Mouse (Mus musculus): Measurements from ENCODE around the gene Lamtor1. TPM values are rescaled to one million over a fixed set of nuclear protein-coding genes. Genes with fewer than 3 reads are reported as not detected.

The Lamtor1 gene
- polyA plus RNA-seq, 2 experiments: 61.7 to 67.8 TPM

DNA sequence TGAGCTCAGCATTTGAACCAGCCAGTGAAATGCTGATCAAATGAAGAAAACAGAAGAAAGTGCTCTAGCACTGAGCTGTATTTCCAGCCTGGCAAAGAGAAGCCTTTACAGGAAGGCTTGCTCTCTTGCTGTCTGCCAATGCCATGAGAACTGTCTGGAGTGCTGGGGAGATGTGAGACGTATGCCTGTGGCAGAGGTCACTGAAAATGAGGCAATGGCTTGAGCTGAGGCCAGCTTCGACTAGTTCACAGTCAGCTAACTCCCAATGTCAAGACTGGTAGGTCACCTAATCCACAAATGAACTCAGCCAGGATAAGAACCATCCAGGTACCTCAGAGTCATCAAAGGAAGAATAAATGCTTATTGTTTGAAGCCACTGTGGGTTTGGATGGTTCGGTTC is 22.4 kb downstream of the Lamtor1 start:
- no peak overlapping the region for H3K4me3 ChIP-seq (ENCODE audit: insufficient read depth in 1 of 2, low read depth in 2 of 2, low read length in 2 of 2)
- 77% methylated on average over 3 of the region's 3 CpGs for WGBS (ENCODE audit: insufficient replicate concordance)
- peaks cover 3 to 5% of the 10 kb centered on the region in 2 experiments; a peak in 3 of 4 replicates for H3K4me1 ChIP-seq (replicated peaks; ENCODE audit: control insufficient read depth in 2 of 2, insufficient read depth in 2 of 2, low read length in 1 of 2)
- H3K27me3 ChIP-seq (ENCODE audit: control insufficient read depth, insufficient read depth, low read length): no peaks in the 10 kb centered on the region
- H3K36me3 ChIP-seq (replicated peaks; ENCODE audit: control insufficient read depth, insufficient read depth, low read depth): no peaks in the 10 kb centered on the region
- no peak for ATAC-seq (ENCODE audit: insufficient read depth)
- H3K27ac ChIP-seq: no peak overlapping the region
- H3K4me2 ChIP-seq (ENCODE audit: low read depth): no peak overlapping the region
- no peaks in the 10 kb centered on the region for H3K9me3 ChIP-seq (ENCODE audit: control insufficient read depth, low read length)
- H3K9ac ChIP-seq (replicated peaks): no peak overlapping the region
- TF ChIP-seq EP300 (IDR thresholded peaks at IDR 0.05; ENCODE audit: low read depth): no peak
- no peak for TF ChIP-seq CTCF (IDR thresholded peaks at IDR 0.05; ENCODE audit: low read depth)
- DNase-seq (ENCODE audit: low read depth in 3 of 3, low spot score in 3 of 3): no peak

DNA sequence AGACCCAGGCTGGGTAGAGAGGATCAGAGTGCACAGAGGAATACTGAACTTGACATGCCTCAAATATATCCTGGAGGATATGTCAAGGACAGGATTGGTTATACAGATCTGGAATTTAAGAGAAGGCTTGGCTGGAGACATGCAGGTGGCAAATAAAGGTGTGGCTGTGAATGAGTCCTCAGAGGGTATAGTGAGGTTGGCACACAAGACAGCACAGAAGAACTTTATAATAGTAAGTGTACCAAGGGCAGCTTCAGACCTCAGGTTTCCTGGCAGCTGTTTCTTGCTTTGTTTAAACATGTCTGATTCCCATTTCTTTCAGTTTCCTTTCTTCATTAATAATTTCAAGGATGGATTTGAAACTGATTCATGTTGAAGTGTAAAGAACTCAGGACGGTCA is 26.8 kb downstream of the Lamtor1 start:
- Histone ChIP-seq H3K9ac (replicated peaks) (no peak overlapping the region; the same call in 1 of the 2 replicates), H3K4me3 (ENCODE audit: insufficient read depth in 1 of 2, low read depth in 2 of 2, low read length in 2 of 2) (peak overlapping the region in 1 of 2 experiments; percentile 73; a peak in 2 of 4 replicates), H3K27me3 (ENCODE audit: control insufficient read depth, insufficient read depth, low read length) (no peaks in the 10 kb centered on the region), H3K36me3 (replicated peaks; ENCODE audit: control insufficient read depth, insufficient read depth, low read depth) (no peaks in the 10 kb centered on the region; the same call in 1 of the 2 replicates), H3K4me1 (replicated peaks; ENCODE audit: control insufficient read depth in 2 of 2, insufficient read depth in 2 of 2, low read length in 1 of 2) (peaks cover 16% of the 10 kb centered on the region in 2 experiments), H3K27ac (no peak overlapping the region; the same call in 1 of the 2 replicates), H3K9me3 (ENCODE audit: control insufficient read depth, low read length) (no peaks in the 10 kb centered on the region), H3K4me2 (ENCODE audit: low read depth) (peak overlapping the region; percentile 96)
- ATAC-seq (ENCODE audit: insufficient read depth): no peak
- TF ChIP-seq EP300 (IDR thresholded peaks at IDR 0.05; ENCODE audit: low read depth): no peak
- WGBS (ENCODE audit: insufficient replicate concordance): 64% methylated on average over 1 of the region's 1 CpGs
- no peak for DNase-seq (ENCODE audit: low read depth in 3 of 3, low spot score in 3 of 3)

DNA sequence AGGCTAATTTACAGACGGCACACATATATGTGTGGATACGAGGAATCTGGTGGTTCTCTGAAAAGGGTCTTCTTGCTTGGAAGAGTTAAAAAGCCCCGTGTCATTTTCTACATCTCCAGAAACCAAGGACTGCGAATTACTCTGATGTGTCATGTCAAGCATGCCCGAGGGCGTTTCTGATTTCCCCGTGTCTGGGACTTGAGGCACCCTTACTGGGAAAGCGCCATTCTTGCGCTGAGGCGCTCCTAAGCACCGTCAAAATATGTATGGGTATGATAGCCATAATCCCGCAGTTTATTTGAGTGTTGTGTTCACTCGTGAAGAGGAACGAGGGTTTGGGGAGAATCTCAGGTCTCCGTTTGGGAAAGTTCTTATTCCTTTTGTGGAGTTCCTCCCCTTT is 27.6 kb downstream of the Lamtor1 start:
- Histone ChIP-seq H3K9me3 (ENCODE audit: control insufficient read depth, low read length) (no peaks in the 10 kb centered on the region), H3K9ac (replicated peaks) (peak overlapping the region; percentile 86), H3K36me3 (replicated peaks; ENCODE audit: control insufficient read depth, insufficient read depth, low read depth) (no peaks in the 10 kb centered on the region; the same call in 1 of the 2 replicates), H3K27me3 (ENCODE audit: control insufficient read depth, insufficient read depth, low read length) (no peaks in the 10 kb centered on the region), H3K4me2 (ENCODE audit: low read depth) (peak overlapping the region; percentile 96), H3K4me3 (ENCODE audit: insufficient read depth in 1 of 2, low read depth in 2 of 2, low read length in 2 of 2) (peak overlapping the region; percentile 73 to 92), H3K4me1 (replicated peaks; ENCODE audit: control insufficient read depth in 2 of 2, insufficient read depth in 2 of 2, low read length in 1 of 2) (peaks cover 16 to 18% of the 10 kb centered on the region in 2 experiments), H3K27ac (peak overlapping the region; percentile 92)
- 1% methylated on average over 15 of the region's 15 CpGs for WGBS (ENCODE audit: insufficient replicate concordance)
- no peak for TF ChIP-seq CTCF (IDR thresholded peaks at IDR 0.05; ENCODE audit: low read depth)
- DNase-seq (ENCODE audit: low read depth in 3 of 3, low spot score in 3 of 3) (peak; percentile 20 to 57 (median 22)), ATAC-seq (ENCODE audit: insufficient read depth) (peak; percentile 53)

DNA sequence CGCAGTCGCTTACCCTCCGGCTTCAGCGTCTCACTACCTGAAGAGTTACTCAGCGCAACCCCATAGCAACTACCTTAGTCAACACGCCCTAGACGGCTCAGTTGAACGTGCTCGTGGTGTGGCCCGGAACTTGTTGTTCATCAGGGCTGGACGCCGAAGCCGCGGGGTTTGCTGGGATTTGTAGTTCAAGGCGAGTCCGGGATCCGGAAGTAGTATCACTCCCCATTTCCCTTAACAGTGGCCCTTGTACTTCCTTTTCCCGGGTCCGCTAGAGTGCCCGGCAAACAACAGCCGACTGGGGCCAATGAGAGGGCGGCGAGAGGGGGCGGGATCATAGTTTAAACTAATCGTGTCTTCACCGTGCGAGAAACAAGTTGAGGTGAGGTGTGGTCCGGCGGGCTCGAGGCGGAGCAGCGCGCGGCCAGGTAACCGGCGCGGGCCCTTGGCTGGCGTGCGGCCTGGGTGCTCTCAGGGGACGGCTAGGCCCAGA is 28.1 kb downstream of the Lamtor1 start, which contains the start of the genes Lrrc51 and Numa1:
TSS of gene Lrrc51 (minus strand) at position 145 of the 490 bp plus-strand sequence.
TSS of gene Numa1 (plus strand) at position 361 of the 490 bp plus-strand sequence.
- Histone ChIP-seq H3K9ac (replicated peaks) (peak within 1 kb of the TSS; percentile 86), H3K27ac (peak within 1 kb of the TSS; percentile 92), H3K9me3 (ENCODE audit: control insufficient read depth, low read length) (no peaks in the 10 kb centered on the region), H3K27me3 (ENCODE audit: control insufficient read depth, insufficient read depth, low read length) (no peaks in the 10 kb centered on the region), H3K4me2 (ENCODE audit: low read depth) (peak within 1 kb of the TSS; percentile 96), H3K4me3 (ENCODE audit: insufficient read depth in 1 of 2, low read depth in 2 of 2, low read length in 2 of 2) (peak within 1 kb of the TSS; percentile 73 to 92), H3K36me3 (replicated peaks; ENCODE audit: control insufficient read depth, insufficient read depth, low read depth) (peaks cover 2% of the 10 kb centered on the region; the same call in 1 of the 2 replicates), H3K4me1 (replicated peaks; ENCODE audit: control insufficient read depth in 2 of 2, insufficient read depth in 2 of 2, low read length in 1 of 2) (peaks cover 16 to 18% of the 10 kb centered on the region in 2 experiments)
- DNase-seq (ENCODE audit: low read depth in 3 of 3, low spot score in 3 of 3): peak; percentile 98 to 99 (median 99)
- under 1% methylated on average over 40 of the region's 40 CpGs for WGBS (ENCODE audit: insufficient replicate concordance)
- ATAC-seq (ENCODE audit: insufficient read depth): peak; percentile 98
- TF ChIP-seq CTCF (IDR thresholded peaks at IDR 0.05; ENCODE audit: low read depth) (no peak), EP300 (IDR thresholded peaks at IDR 0.05; ENCODE audit: low read depth) (no peak)

DNA sequence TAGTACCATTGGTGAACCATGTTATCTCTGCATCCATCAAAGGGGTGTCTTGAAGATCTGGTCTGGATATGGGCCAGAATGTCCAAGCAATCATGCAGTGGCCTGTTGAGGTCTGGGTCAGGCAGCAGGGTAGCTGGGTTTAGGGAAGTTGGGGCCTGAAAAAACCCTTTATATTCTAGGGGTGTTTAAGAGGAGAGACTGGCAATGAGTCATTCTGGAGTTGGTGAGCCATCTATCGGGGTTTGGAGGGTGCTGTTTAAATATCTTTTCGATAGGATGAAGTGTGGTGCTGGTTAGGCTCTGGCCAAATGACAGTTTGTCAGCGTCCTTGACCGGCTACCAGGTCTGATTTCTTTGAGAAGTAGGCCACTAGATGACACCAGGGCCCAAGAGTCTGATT is 30.3 kb downstream of the Lamtor1 start:
- Histone ChIP-seq H3K4me2 (ENCODE audit: low read depth) (peak overlapping the region; percentile 96), H3K9ac (replicated peaks) (peak overlapping the region; percentile 81; the same call in 1 of the 2 replicates), H3K27ac (no peak overlapping the region), H3K9me3 (ENCODE audit: control insufficient read depth, low read length) (no peaks in the 10 kb centered on the region), H3K27me3 (ENCODE audit: control insufficient read depth, insufficient read depth, low read length) (no peaks in the 10 kb centered on the region), H3K4me1 (replicated peaks; ENCODE audit: control insufficient read depth in 2 of 2, insufficient read depth in 2 of 2, low read length in 1 of 2) (peaks cover 16 to 20% of the 10 kb centered on the region in 2 experiments), H3K36me3 (replicated peaks; ENCODE audit: control insufficient read depth, insufficient read depth, low read depth) (peaks cover 6% of the 10 kb centered on the region; the same call in 1 of the 2 replicates), H3K4me3 (ENCODE audit: insufficient read depth in 1 of 2, low read depth in 2 of 2, low read length in 2 of 2) (peak overlapping the region; percentile 11 to 73; a peak in 3 of 4 replicates)
- DNase-seq (ENCODE audit: low read depth in 3 of 3, low spot score in 3 of 3) (no peak), ATAC-seq (ENCODE audit: insufficient read depth) (no peak)
- TF ChIP-seq EP300 (IDR thresholded peaks at IDR 0.05; ENCODE audit: low read depth) (no peak), CTCF (IDR thresholded peaks at IDR 0.05; ENCODE audit: low read depth) (no peak)
- 88% methylated on average over 4 of the region's 4 CpGs for WGBS (ENCODE audit: insufficient replicate concordance)

All from liver, embryonic 14.5 days (tissue).